Mouse (Mus musculus) lung, adult 18-20 months (tissue): ENCODE results near the gene Tmem229b.
"Not testable (repeated sequence)": the region's sequence is repeated elsewhere in the genome, so short reads cannot be mapped to it uniquely, and the experiment has no call there.

ENCODE experiments used
- DNase-seq, 2 experiments: peaks; one replicate each; pipeline ENCODE4 v3.0.0; 2022; ENCODE audit warnings: mixed read lengths in 2 of 2

Gene Tmem229b

DNA sequence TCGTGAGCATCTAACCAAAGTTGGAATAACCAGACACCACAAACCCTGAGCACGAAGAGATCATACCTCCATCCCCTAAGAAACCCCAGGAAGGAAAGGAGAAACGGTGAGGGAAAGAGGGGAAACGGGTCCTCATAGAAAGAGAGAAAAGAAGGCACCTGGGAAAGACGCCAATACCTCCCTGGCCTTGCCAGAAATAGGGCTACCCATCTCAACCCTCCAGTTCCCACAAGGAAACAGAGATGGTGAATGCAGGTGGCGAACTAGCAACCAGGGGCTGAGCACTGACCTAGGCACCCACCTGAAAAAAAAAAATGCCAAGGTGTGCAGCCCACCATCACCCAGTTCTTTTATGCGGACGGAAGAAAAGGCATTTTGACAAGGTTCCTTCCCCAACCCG is 1.4 kb downstream of the Tmem229b start:
- DNase-seq: no peak

DNA sequence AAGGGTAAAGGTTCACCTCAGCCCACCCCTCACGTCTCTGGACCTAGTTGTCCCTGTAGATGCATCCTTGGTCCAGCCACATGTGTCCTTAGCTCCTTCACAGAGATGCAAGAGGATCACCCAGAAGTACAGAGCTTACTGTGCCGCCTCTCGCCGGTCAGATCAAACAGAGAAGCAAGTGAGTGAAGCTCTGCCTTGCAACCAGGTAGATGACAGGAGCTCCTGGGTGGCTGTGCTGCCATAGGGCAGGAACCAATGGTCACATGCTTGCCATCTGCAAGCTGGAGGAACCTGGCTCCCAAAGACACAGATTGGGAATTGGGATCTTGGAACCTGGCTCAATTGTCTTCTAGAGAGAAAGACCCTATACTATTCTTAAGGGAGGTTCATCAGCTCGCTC is 2.0 kb downstream of the Tmem229b start:
- DNase-seq: no peak

DNA sequence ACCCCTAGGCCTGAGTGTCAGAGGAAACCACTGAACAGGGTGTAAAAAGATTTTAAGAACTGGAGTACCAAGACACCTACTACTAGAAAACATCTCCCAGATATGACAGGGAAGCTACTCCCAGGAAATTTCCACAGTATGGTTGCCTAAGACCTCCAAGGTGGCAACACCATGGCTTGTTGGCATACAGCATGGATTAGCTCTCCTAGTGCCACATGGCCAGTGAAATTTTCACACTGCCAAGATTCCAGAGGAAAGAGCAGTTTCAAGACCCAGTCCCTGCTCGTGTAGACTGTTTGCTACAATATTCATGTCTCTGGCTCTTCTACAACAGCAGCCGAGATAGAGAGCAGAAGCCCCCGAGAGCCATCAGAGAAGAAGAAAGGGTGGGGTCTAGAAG is 4.4 kb downstream of the Tmem229b start:
- DNase-seq: no peak

DNA sequence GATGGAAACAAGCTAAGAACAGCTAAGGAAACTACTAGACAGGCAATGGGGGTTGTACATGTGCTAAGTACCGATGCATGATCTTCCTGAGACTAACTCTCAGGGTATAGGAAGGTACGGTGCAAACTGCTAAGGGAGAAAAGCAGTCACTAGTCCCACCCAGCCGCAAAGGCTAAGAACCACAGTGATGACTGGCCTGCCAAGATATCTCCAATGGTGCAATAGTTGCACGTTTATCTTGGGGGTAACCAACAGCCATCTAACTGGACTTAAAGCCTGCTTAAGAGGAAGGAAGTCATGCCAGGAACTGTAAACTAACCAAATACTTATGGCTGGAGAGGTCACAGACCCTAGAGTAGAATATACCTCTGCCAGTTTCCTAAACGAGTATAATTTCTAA is 5.0 kb downstream of the Tmem229b start:
- DNase-seq: no peak

DNA sequence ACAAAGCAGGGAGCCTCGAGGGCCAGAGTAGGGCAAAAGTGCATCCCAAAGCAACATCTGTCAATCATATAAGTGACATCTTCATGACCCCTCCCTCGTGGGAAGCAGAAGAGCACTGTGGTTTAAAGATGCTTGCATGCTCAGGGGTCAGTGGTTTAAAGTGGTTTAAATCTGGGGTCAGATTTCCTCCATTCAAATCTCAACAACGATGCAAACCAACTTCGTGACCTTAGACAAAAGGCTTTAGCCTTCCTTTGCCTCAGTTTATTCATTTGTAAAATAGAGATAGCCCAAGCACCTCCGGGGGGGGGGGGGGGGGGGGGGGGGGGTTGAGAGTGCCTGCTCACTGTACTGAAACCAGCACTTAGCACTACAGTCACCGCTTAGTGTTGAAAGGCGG is 10.7 kb downstream of the Tmem229b start:
- DNase-seq: no peak

DNA sequence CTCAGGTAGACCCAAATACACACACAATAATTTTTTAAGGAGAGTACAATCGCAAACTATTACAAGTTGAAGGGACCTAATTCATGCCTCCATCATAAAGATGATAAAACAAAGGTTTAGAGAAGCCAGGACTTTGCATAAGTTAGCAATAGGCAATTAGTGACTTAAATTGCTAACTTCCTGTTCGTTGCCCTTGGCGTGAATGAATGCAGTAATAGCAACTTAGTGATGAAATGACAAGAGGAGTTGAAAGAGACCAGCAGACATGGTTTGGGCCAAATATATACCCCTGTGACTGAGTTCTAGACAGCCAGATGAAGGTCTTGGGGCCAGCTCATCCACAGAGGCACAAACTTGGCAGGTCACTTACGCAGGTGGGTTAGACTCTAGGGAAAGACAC is 11.2 kb downstream of the Tmem229b start:
- no peak for DNase-seq

DNA sequence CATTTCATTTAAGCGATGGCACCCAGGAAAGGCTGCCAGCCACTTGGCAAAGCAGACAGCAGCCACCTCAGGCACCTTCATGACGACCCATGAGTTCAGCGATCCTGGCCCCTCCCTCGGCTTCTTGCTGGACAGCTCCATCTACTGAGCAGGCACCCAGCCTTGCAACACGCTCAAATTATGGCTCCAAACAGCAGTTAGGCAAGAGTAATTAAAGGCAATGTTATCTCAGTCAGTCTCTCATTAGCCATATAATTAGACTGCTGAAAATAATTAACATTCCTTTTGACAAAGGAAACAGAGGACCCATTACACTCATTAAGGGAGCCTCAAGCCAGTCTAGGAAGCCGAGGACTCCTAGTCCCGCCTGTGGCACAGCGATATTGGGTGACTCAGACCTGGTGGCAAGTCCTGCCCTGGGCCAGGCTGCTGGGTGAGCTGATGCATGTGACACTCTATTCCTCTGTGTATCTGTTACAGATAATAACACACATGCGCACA is 19.8 kb downstream of the Tmem229b start:
- no peak for DNase-seq

DNA sequence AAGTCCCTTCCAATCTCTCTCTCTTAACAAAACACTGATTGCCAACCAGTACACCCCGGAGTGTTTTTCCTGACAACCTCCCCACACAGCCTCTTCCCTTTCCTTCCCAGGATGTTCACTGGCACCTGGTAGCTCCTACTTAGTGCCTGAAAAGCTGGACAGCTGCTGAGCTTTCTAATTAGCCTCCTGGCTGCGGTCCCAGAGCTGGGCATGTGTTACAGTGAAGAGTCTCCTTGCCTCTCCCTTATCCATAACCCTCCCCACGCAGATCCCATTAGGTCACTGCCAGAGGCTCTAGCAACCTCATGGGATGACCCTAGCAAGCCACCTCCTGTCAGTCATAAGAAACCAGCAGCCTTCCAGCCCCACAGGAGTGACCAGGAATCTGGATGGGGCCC is 23.4 kb downstream of the Tmem229b start:
- no peak for DNase-seq

DNA sequence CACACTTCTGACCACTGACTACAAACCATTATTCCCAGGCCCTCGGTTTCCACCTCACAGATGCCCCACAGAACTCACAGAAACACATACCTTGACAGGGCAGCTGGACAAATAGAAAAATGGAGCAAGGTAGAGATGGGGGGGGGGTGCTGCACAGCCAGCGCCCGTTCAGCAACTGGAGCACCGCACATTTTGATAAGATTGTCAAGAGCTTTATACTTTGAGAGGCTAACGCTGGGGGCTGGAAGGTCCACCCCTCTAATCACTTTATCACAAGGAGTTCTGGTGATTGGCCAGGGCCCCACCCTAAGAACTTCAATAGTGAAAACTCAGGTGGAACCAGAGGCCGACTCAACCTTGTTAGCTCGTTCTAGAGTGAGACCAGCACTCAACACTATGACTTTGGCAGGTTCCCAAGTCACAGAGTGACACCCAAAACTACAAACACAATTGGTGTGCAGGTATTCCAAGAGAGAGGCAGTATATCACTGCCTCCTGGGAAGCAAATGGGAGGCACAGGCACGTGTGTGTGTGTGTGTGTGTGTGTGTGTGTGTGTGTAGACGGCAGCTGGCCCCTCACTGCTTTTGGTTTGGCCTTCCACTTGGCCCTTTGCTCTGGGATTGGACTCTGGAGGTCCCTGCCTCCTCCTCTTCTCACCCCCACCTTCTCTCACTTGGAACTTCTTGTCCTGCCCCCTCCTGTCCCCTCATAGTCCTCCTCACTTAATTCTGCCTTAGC is 24.0 kb downstream of the Tmem229b start:
- DNase-seq: peak; percentile 32 to 64

DNA sequence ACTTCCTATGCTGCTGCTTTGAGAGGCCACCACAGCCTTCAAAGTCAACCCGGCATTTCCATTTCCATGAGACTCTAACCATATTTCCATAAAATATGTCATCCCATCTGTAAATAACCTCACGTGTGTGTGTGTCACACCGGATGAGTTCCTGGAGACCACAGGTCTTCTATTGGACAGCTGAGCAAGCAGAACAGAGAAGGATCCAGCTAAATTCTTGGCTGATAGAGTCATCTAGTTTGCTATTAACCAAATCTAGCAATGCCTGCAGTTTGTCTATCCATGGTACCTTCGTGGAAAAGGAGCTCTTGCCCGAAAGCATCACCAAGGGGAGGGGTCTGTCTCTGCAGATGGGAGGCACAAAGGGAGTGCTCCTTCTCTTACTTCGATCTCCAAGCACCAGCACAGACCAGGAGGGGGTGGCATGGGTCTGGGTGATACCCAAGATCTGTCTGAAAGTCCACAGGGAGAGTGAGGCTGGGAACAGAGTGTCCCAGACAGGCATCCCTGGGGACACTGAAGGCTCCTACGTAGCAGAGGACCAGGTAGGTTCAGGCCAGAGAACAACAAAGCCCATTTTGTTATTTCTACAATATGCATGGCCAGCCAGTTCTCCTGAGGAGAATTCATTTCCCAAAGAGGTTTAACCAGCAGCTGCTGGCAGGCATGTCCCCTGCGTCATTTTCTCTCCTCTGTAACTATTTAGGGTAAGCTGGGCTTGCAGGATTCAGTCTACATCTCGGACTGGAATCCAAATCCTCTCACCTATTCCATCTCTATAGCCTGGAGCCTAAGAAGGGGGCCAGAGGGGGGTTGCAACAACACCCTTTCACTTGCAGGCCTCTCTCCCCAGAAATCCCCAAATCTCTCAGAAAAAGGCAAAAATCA is 25.2 kb downstream of the Tmem229b start:
- DNase-seq: no peak

DNA sequence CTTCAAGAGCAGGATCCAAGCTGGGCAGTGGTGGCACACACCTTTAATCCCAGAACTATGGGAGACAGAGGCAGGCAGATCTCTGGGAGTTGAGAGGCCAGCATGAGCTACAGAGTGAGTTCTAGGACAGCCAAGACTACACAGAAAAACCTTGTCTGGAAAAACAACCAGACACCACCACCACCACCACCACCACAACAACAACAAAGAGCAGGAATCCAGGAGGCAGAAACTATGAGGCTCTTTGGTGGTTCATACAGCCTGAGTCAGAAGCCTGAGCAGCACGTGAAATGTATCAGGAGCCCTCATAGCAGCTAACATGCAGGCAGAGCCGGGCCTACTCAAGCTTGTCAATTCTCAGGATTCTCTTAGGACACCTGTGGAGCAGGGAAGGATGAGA is 26.3 kb downstream of the Tmem229b start:
- no peak for DNase-seq

DNA sequence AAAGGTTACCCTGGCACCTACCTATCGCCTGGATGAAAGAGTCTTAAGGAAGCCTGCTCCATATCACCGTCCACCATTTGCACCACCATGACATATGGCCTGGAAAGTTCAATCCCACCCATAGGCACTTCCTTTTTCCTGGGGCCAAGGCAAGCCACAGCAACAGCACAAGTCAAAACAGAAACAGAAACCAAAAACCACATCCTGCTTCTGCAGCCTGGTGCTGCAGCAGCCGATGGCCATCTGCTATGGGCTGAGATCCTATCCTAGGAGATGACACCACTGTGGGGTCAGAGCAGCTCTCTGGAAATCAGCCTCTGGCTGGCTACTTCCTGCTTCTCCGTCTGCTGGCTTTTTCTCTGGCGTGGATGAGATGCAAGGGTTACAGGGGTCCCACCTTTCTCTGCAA is 26.7 kb downstream of the Tmem229b start:
- DNase-seq: peak; percentile 55 to 61

DNA sequence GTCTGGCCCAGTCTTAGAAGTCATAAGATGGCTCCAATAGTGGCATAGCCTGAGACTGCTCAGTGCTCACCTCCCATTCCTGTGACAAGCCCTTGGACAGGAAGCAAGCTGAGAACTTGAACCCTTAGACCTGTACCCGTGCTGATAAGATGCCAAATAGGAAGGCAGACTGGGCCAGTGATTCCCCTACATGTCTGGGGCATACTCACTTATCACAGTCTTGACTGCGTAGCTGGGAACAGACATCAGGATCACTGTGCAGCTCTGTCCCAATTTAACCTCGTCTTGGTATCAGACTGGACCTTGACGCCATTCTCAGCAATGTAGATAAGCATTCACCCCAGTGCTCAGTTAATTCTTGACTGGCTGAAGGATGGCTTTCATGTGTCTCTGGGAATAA is 29.9 kb downstream of the Tmem229b start:
- DNase-seq: no peak

DNA sequence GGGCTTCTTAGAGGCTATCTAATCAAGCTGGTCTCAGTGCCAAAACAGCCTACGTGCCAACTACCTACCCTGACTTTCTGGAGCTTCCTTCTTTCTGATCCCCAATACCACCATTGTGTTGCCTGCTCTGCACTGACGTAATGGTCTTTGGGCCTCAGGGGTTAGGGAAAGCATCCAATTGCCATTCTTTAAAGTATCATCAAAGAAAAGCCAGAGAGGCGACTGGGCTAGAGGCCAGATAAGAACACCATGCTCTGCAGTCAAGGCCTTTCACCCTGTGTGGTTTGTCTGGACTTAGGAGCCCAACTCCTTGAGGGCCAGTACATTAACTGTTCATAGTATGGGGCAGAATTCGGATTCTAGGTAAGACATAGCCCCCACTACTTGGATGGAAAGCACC is 30.3 kb downstream of the Tmem229b start:
- DNase-seq: no peak

DNA sequence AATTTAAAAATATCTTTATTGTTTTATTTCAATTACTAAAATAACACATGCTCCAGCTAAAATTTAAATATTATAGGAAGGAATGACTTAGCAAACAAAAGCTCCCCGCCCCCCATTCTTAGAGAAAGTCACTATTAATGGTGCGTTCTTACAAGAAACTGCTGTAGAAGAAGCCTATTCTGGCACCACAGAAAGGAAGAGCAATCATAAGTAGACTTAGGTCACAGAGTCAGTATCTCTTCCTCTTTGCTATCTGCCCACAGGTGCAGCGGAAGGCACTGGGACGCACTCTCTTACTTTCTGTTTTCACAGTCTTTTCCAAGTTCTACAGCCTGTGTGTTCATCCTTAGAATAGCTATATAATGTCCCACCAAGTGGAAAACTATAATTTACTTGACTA is 31.6 kb downstream of the Tmem229b start:
- no peak for DNase-seq

DNA sequence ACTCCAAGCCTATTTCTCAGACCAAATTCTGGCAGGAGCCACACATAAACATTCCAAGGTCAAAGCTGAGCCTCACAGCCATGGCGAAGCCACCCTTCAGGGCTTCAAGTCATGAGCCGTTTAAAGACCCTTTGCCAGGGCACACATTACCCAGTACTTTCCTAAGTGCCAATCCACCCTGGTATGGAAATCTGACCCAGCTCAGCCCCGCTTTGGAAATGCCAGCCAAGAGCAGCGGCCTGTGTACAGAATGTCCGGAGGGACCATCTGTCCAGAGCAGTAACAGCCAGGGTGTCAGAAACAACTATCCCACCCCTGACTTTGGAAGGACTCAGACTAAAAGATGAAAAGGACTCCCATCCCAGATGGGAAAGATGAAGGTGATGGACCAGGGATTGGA is 32.7 kb downstream of the Tmem229b start:
- DNase-seq: no peak

DNA sequence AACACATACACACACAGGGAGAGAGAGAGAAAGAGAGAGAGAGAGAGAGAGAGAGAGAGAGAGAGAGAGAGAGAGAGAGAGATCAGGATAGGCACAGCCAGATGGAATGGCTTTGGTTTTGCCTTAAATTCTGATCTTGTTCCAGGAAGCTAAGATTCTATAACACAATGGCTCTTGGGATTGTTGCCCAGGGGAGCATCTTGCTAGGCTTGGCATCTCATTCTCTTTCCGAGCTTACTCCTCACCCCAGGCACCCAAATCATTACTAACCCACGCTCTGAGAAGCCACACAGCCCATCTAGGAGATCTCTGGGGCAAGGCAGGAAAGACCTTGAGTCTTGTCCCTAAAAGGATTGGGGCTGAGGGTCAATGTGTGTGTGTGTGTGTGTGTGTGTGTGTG is 33.6 kb downstream of the Tmem229b start:
- DNase-seq: no peak

DNA sequence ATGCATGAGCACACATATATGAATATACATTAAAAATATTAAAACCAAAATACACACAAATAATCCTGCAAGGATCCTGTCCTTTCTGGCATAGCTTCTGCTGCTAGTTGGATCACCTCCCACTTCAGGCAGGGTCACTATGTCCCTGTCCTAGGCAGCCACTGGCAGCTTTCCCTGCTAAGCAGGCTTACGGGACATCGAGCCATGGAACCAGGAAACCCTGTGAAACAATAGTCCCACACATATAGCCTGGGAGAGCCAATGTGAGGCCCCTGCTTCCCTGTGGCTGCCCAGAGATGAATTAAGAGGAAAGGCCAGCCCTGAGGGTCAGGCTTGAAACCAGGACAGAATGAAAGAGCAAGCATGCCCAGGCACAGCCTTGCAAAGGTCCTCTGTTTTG is 35.8 kb downstream of the Tmem229b start:
- DNase-seq: no peak

DNA sequence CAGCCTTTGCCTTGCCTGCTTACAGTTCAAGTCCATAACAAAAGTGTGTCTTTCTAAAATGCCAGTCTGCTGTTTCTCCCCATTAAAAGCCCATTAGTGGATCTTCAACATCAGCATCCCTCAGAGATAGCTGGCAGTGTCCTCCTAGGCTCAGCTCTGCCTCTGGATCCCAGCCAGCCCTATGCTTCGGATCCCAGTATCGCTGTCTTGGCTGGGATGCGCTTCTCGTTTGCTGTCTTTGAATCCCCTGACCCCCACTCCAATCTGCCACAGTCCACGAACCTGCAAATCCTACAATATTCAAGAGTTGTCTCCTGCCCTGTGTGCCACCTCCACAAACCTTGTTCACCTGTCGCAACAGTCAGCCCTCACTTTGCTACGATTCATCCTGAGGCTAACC is 36.7 kb downstream of the Tmem229b start:
- DNase-seq: no peak

DNA sequence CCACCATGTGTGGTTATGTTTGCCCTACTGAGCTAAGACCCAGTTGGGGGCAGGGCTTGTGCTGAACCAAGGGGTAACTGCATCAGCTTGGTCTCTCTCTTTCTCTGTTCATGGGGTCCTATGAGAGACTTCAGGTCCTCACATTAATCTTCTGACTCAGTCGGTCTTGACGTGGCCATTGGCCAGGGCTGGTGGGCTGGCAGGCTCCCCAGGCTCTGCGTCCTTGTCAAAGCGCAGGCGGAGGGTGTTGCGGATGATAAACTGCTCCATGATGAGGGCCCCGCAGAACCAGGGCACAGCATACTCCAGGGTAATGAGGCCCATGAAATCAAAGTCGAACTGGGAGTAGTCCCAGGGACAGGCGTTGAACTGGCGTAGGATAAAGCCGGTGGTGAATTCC is 42.9 kb downstream of the Tmem229b start:
- not testable (repeated sequence) for DNase-seq

DNA sequence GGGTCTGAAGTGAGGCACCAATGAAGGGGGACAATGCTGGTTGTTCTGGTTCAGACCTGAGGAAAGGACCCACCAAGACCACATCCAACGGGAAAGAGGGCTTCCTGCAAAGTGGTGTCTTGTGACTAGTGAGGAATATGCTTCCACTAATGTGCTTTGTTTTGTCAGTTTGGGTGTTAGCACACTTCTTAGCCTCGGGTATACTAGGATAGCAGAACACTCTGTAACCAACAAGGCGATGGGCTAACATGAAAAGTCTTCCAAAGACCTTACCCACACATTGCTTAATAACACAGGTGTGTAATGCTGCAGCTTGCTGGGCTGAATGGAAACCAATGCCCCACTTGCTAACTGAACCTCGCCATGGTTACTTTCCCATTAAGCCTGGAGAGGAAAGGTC is 51.0 kb downstream of the Tmem229b start:
- no peak for DNase-seq

DNA sequence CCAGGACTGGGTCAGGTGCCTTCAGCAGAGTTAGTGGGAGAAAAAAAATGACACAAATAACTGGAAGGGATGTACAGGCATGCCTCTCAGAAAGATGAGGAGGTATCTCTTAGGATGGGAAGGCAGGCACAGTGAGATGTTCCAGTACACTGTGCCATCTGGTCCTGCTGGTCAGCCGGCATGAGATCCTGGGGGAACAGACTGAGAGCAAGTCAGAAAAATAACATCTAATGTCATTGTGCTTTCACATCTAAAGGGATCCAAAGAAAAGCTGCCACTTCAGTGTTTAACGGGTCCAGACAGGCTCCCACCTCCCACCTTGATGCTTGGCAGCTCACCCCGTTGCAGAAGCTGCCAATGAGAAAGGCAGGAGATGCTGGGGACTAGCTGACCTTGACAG is 54.9 kb downstream of the Tmem229b start:
- no peak for DNase-seq

DNA sequence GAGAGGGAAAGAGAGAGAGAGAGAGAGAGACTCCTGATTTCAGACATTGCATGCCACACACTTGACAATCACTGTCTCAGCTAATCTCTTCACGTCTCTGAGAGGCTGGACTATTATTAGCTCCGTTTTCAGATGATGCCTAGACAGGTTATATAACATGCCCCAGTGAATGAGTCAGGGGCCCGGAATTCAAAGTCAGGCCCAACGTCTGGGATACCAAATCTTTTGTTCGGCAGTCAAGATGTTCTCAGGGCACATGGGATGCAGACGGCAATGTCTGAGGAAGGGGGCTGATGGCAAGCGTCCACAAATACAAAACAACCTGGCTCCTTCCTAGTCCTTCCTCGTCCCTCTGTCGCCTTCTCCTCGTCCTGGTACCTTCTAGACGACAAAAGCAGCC is 55.4 kb downstream of the Tmem229b start:
- no peak for DNase-seq

DNA sequence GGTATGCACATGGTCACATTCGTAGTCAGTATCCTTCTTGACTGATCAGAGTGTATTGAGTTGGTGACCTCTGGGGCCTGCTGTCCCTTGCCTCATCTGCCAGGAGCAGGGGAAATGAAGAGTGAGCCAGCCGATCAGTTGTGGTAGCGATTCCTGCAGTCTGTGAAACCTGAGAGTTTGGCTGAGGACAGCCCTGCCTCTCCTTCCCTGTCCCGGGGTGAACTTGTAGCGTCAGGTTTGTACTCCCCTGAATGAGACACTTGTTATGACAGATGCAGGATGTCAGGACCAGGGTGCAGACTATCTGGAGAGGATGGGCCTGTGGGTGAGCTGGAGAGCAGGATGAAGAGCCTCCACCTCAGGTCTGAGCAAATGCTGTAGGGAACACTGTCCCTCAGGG is 59.8 kb downstream of the Tmem229b start:
- DNase-seq: no peak
